Mouse (Mus musculus) lung, postnatal 0 days (tissue): Measurements from ENCODE around the gene Fpr2.

ENCODE experiments used
- CTCF ChIP-seq: IDR thresholded peaks from 2 replicates; pipeline ENCODE4 v1.5.1; 2016; ENCODE audit warnings: antibody characterized with exemption, mild to moderate bottlenecking
- EP300 ChIP-seq: IDR thresholded peaks from 2 replicates; pipeline ENCODE4 v1.6.1; 2016; ENCODE audit warnings: antibody characterized with exemption, mild to moderate bottlenecking, control low read depth

GRCm38 (mm10) chr17:17899268-17899667 is 11.6 kb downstream of the Fpr2 start:
- TF ChIP-seq CTCF: peak; percentile 55
- no peak for TF ChIP-seq EP300
